Mouse (Mus musculus): ENCODE data around the gene Trpm7.

- TF ChIP-seq CTCF (IDR thresholded peaks at IDR 0.05; ENCODE audit: borderline replicate concordance, insufficient read depth, low read length) = no peak
- TF ChIP-seq POLR2A (IDR thresholded peaks at IDR 0.05; ENCODE audit: low read depth, low read length) = no peak
These were observed 11.1 kb upstream of the Trpm7 start for GRCm38 (mm10) chr2:126887141-126887540.
